Mouse (Mus musculus) left cerebral cortex, postnatal 4 days (tissue): ENCODE results near the gene Glb1l3. TPM values are rescaled to one million over a fixed set of nuclear protein-coding genes. Genes with fewer than 3 reads are reported as not detected.
"Not testable (repeated sequence)": the region's sequence is repeated elsewhere in the genome, so short reads cannot be mapped to it uniquely, and the experiment has no call there.

ENCODE experiments used
- DNase-seq: peaks from one replicate; pipeline ENCODE4 v3.0.0-alpha.2; 2022
- intact Hi-C: fragments of 180-260 bp; cut with DNase I; formaldehyde crosslinking; loops from one replicate; pipeline ENCODE4 v1.15.1; 2025
- total RNA-seq, 2 experiments: library from RNA; stranded (reverse); gene quantifications; 2 replicates each; pipeline ENCODE4 v1.2.3; 2021

Glb1l3 gene
- total RNA-seq: not detected

- DNase-seq: no peak
- intact Hi-C loops: no loop called here
Measured at GRCm38 (mm10) chr9:26860751-26861150, at the start of gene Glb1l3. Gene Glb1l3, minus strand, starts transcription at chr9:26860890.

- intact Hi-C loops, DNase-seq: not testable (repeated sequence)
Measured at GRCm38 (mm10) chr9:26869856-26870255, 9.2 kb upstream of the Glb1l3 start.

- no peak for DNase-seq
Measured at GRCm38 (mm10) chr9:26831089-26831488, 29.6 kb downstream of the Glb1l3 start.

GRCm38 (mm10) chr9:26819942-26820341, 40.7 kb downstream of the Glb1l3 start:
- intact Hi-C loops: no loop called here

More at GRCm38 (mm10) chr9:26831089-26831488, 29.6 kb downstream of the Glb1l3 start:
- intact Hi-C loops: no loop called here

GRCm38 (mm10) chr9:26808735-26809134, 52.0 kb downstream of the Glb1l3 start:
- DNase-seq: no peak
- intact Hi-C loops: no loop called here

More at GRCm38 (mm10) chr9:26819942-26820341, 40.7 kb downstream of the Glb1l3 start:
- DNase-seq: no peak

GRCm38 (mm10) chr9:26805935-26806666, 54.6 kb downstream of the Glb1l3 start, which contains the start of gene Glb1l2:
Gene Glb1l2, minus strand, starts transcription at chr9:26806468.
- peak; percentile 95 for DNase-seq
- intact Hi-C loops: no loop called here

- intact Hi-C loops: no loop called here
- DNase-seq: no peak
Measured at GRCm38 (mm10) chr9:26804321-26804720, 56.4 kb downstream of the Glb1l3 start.

GRCm38 (mm10) chr9:26800357-26800756, 60.3 kb downstream of the Glb1l3 start:
- no peak for DNase-seq
- intact Hi-C loops: no loop called here

GRCm38 (mm10) chr9:26798731-26799130, 62.0 kb downstream of the Glb1l3 start:
- intact Hi-C loops: no loop called here

GRCm38 (mm10) chr9:26798205-26798604, 62.5 kb downstream of the Glb1l3 start:
- intact Hi-C loops: no loop called here
- no peak for DNase-seq

More at GRCm38 (mm10) chr9:26798731-26799130, 62.0 kb downstream of the Glb1l3 start:
- DNase-seq: no peak

- intact Hi-C loops: no loop called here
- peak; percentile 20 for DNase-seq
Measured at GRCm38 (mm10) chr9:26792829-26793228, 67.9 kb downstream of the Glb1l3 start.

GRCm38 (mm10) chr9:26783414-26783975, 77.2 kb downstream of the Glb1l3 start:
- no peak for DNase-seq
- intact Hi-C loops: no loop called here

- intact Hi-C loops: loop anchor here (5.0 to 10.0 kb wide), 3 partner anchors 884 to 1124 kb away; no protein-coding TSS in a partner anchor
- DNase-seq: no peak
Measured at GRCm38 (mm10) chr9:26778421-26778820, 82.3 kb downstream of the Glb1l3 start.

- peak; percentile 25 for DNase-seq
- intact Hi-C loops: loop anchor here (5.0 to 10.0 kb wide), 3 partner anchors 882 to 1122 kb away; no protein-coding TSS in a partner anchor
Measured at GRCm38 (mm10) chr9:26776122-26776902, 84.4 kb downstream of the Glb1l3 start.

- intact Hi-C loops: loop anchor here (5.0 to 10.0 kb wide), 3 partner anchors 881 to 1121 kb away; no protein-coding TSS in a partner anchor
- DNase-seq: no peak
Measured at GRCm38 (mm10) chr9:26775700-26776099, 85.0 kb downstream of the Glb1l3 start.

- DNase-seq: no peak
- intact Hi-C loops: no loop called here
Measured at GRCm38 (mm10) chr9:26768181-26768580, 92.5 kb downstream of the Glb1l3 start.

Other genes starting within 250 kb of the Glb1l3 start
- 100 to 1,000 TPM; 283 to 301 TPM for gene B3gat1, start 127.2 kb downstream of the Glb1l3 start, total RNA-seq
- gene Glb1l2, start 54.4 kb downstream of the Glb1l3 start, total RNA-seq: 1 to 10 TPM; 1.2 to 1.9 TPM
- gene Gm1110, start 62.2 kb upstream of the Glb1l3 start, total RNA-seq: not detected
- 10 to 100 TPM; 25.8 to 28.7 TPM for gene Acad8, start 138.7 kb upstream of the Glb1l3 start, total RNA-seq
- 10 to 100 TPM; 82.7 to 94.0 TPM for gene Thyn1, start 138.8 kb upstream of the Glb1l3 start, total RNA-seq
- gene Vps26b, start 169.2 kb upstream of the Glb1l3 start, total RNA-seq: 100 to 1,000 TPM; 116 to 117 TPM
- 10 to 100 TPM; 17.3 to 18.3 TPM for gene Ncapd3, start 169.3 kb upstream of the Glb1l3 start, total RNA-seq